Mouse (Mus musculus) 3T3-L1 (cell line): ENCODE results near the gene Scamp4.
A peak's percentile ranks its signal among the peaks of the same experiment; 100 is the strongest.

Experiments used
- DNase-seq: peaks from one replicate; pipeline ENCODE4 v3.0.0-alpha.2; 2015; ENCODE audit warnings: low read depth, low spot score

Gene Scamp4

GRCm38 (mm10) chr10:80602698-80603325 is at the start of gene Scamp4, which contains the start of gene Adat3:
TSS of gene Scamp4 (plus strand) at chr10:80602872.
TSS of gene Adat3 (plus strand) at chr10:80602880.
- peak; percentile 94 for DNase-seq

DNA sequence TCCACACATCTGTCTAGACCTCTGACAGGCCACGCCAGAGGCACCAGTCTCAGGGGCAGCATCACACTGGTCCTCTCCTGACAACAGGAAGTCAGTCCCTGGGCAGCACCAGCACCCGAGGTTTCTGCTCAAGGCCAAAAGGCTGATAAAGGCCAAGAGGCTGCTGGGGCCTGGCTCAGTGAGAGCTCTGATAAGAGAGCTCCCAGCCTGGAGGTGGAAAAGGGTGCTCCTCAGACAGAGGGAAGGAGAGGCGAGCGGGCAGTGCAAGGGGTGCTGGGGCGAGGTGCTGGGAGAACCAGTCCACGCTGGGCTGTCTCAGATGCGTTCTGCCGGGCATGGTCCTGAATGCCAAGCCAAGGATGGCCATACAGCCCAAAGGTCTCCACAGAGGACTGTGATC is 49.1 kb upstream of the Scamp4 start:
- DNase-seq = no peak

- DNase-seq = no peak
Measured at GRCm38 (mm10) chr10:80553997-80554396, 48.7 kb upstream of the Scamp4 start.

- DNase-seq = peak; percentile 77
Measured at GRCm38 (mm10) chr10:80557346-80557965, 45.2 kb upstream of the Scamp4 start.

DNA sequence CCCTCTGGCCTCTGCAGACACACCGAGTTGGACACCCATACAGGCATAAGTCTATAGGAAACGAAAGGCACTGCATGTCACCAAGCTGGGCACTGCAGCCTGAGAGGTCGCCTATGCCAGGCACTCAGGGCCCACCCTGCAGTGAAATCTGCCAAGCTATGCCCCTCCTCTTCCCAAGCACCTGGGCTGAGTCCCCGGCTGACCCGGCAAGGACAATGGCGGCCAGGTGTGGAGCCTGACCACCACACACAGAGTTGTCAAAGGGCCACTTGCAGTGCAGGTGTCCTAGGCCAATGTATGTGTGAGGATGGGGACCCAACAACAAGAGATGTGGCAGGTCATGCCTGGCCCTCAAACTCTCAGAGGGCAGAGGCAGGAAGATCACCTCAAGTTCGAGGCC is 43.2 kb upstream of the Scamp4 start:
- no peak for DNase-seq

- no peak for DNase-seq
Measured at GRCm38 (mm10) chr10:80560621-80561020, 42.1 kb upstream of the Scamp4 start.

DNA sequence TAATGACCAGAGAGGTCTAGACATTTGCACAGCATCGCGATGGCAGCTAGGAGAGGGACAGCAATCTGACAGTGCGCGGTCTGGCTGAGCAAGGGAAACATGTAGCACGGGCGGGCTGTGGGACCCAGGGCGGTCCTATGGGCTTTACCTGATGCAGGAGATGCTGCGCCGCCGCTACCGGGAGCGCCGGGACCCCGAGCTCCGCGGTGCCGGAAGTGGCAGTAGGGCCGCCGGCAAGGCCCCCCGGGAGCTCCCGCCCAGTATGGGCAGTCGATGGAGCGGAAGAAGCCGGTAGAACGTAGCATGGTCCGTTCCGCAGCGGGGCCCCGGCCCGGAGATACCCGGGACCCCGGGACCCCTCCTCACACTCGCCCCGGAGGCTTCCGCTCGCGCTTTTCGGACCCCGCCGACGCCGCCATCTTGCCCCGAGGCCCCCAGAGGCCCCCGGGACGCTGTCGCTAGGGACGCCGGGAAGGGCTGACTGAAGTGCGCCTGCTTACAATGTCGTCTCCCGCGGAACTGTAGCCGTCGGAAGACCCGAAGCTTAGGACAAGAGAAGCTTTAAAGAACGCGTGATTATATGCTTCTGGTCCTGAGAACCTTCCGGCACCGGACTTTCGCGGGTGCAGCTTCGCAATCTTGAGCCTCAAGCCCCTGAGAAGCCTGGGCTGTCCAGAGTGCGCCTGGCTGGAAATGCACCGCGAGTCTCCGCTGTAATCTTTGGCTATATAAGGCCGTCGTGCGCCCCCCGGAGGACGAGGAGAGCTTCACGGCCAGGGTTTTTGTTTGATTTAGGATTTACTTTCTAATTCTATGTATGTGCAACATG is 41.3 kb upstream of the Scamp4 start, which contains the start of gene Rexo1:
Gene Rexo1 (minus strand): TSS at position 445 of the 829 bp plus-strand sequence.
- peak; percentile 95 for DNase-seq

GRCm38 (mm10) chr10:80566375-80567092 is 36.1 kb upstream of the Scamp4 start:
- peak; percentile 87 for DNase-seq

DNA sequence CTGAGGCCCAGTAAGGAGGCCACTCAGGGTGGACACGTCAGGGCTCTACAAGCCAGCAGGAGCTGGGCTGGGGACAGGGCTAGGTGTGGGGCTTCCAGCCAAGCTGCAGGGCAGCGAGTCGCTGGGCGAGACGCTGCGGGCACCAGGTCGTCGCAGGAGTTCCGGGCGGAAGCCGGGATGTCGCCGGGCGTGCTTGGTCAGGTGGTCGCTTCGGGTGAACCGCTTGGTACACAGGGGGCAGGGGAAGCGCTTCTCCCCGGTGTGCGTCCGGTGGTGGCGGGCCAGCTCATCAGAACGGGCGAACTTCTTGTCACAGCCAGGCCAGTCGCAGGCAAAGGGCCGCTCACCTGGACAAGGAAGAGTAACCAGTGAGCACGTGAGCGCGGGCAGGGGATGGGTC is 33.8 kb upstream of the Scamp4 start:
- DNase-seq = no peak

GRCm38 (mm10) chr10:80569664-80570066 is 33.0 kb upstream of the Scamp4 start:
- DNase-seq = peak; percentile 35

DNA sequence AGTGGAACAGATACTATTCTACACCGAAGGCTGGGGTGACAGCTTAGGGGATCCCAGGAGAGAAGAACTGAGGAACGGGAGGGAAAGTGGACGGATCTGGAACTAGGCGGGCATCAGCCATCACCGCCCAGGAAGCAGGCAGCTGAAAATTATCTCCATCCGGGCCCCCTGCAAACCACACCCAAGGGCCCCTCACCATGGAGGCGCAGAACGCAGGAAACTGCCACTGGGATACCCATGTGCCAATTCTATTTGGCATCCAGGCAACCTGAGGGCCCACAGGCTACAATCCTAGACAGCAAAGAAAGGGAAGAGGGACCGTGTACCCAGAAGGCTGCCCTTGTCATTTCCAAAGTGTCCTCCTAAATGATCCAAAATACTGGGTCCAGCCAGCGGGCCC is 32.3 kb upstream of the Scamp4 start:
- no peak for DNase-seq

DNA sequence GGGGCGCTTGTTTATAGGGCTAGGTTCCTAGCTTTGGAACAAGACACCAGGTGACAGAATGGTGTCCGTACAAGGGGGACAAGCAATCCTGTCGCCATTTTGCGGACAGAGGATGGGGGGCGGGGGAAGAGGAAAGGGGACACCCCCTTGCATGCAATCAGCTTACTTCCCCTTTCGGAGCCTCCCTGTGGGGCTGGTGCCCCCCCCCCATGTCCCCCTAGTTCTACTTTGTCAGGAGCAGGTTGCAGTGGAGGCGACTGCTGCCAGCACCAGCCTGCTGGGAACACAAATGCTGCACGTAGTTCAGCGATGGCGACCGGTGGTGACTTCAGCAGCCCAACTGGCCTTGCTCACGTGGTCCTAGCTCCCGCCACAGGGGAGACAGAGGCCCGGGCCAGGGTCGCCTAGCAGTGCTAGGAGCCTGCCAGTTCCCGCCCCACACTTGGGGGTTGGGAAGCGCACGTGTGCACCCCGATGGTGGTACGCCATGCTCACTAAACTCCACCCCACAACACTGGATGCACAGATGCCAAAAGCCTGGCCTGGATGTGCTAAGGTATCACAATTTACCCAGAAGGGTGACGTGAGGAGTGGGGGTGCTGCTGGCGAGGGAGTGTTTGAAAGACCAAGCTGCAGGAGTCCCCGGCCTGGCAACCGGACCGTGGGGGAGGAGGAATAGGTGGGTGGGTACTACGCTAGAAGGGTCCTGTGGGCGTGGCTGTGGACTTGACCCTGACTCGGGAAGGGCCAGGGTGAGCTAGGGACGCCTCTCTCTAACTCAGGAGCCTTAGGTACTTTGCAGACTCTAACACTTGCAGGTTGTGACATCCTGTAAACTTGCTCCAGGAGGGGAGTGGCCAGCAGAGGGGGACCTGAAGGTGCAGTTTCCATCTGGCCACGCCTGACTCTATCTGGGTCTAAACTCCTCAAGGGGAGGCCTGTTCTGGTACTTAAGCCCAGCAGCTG is 31.5 kb upstream of the Scamp4 start:
- no peak for DNase-seq

GRCm38 (mm10) chr10:80572477-80572876 is 30.2 kb upstream of the Scamp4 start:
- no peak for DNase-seq

GRCm38 (mm10) chr10:80573944-80574343 is 28.7 kb upstream of the Scamp4 start:
- no peak for DNase-seq

DNA sequence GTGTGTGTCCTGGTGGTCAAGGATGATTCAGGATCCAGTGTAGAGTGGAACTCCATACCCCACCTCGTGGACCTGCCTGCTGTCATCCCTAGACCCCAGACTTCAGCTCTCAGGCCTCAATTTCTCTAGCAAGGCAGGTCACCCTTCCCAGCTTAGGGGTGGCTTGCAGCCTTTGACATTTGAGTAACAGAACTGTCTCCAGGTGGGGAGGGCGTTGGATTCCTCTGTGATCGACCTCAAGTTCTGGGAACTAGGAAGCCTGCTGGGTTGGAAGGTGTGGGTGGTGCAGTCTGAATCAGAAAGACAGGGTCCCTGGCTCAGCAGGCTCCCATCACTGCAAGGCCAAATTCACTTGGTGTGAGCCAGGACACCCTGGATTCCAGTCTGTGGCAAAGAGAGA is 27.8 kb upstream of the Scamp4 start:
- no peak for DNase-seq

GRCm38 (mm10) chr10:80575925-80576324 is 26.7 kb upstream of the Scamp4 start:
- DNase-seq = no peak

DNA sequence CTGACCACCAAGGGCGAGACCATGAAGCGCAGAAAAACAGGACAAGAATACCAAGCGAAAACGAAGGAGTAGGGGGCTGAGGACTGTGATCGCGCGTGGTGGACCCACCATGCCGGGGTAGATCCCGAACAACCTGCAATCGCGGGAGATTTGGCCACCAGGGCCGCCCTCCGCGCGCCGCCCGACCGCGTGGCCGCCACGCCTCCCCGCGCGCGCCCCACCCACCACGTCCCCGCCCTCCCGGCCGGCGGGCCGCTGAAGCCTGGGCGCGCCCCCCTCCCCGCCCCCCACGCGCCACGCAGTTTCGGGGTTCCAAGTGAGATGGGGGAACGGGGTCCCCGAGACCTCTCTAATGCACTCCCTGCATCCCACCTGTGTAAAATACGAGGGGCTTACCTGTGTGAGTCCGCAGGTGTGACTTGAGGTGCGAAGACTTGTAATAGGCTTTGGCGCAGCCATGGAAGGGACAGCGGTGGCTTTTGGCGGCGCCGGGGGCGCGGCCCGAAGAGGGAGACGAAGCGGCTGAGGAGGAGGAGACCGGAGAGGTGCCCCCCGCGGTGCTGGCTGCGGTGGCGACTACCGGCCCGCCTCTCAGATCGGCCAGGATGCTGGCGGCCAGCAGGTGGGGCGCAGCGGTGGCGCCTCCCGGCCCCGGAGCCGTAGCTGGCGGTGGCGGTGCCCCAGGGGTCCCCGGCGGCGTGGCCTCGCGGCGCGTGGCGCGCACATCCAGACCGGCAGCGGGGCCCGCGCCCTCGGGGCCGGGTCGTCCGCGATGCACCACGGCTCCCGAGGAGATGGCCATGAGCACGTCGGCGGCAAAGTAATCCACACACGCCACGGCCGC is 26.1 kb upstream of the Scamp4 start:
- DNase-seq = peak; percentile 53

DNA sequence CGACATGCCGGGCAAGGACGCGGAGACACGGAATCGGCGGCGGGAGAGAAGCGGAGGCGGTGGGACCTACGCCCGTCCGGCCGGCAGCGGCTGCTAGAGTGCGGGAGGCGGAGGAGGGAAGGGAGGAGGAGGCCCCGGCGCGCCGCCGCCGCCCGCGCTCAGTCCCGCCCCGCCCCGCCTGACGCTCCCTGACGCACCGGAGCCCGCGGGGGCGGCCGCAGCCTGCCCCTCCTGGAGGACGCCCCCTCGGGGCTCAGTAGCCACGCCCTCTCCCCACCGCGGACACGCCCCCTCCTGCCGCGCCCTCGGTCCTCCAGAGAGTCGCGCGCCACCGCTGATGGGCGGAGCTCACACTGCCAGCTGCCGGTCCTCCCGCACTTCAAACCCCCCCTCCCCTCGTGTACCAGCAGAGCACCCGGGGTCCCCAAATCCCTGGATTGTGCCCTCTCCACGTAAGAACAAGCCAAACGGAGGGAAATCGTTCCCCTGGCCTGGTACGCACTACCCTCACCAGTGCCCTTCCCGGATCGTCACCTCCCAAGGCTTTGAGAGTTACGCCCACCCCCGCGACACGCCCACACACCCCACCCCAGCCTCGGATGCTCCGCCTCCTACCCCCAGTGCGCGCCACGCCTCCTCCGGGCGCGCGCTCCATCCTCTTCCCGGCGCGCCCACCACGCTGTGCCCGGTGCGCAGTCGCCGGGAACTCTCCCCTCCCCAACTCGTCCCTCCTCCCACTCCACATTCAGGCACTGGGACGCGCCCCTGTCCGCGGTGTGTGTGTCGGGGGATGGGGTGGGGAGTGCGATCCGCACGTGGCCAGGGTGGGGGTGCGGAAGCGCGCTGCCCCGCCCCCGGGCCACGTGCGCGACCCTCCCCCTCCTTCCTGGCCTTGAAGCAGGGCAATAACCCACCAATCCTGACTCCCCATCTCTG is 25.2 kb upstream of the Scamp4 start, which contains the start of gene Klf16:
Gene Klf16 (minus strand): TSS at position 127 of the 936 bp plus-strand sequence.
- peak; percentile 92 for DNase-seq
